Mouse (Mus musculus) hematopoietic stem cell, adult 5-6 weeks (primary cell): ENCODE data around the gene Usp53. TPM values are rescaled to one million over a fixed set of nuclear protein-coding genes. Genes with fewer than 3 reads are reported as not detected.

Source experiments
- ATAC-seq, 2 experiments: fragments of 125-278 bp in 1 of 2; replicated peaks in 1 of 2; 2 replicates each; pipeline ENCODE4 v1.8.0; 2016 to 2017; ENCODE audit warnings: inconsistent platforms in 2 of 2, mild to moderate bottlenecking in 2 of 2, moderate number of reproducible peaks in 2 of 2, low read depth in 1 of 2, moderate TSS enrichment in 1 of 2; ENCODE audit not compliant: low FRiP score in 2 of 2, poor library complexity in 2 of 2, severe bottlenecking in 2 of 2, insufficient read depth in 1 of 2, low TSS enrichment in 1 of 2
- total RNA-seq: library from RNA; stranded (forward); fragments of 172-1452, 232-1000 nt; gene quantifications from 2 replicates; pipeline ENCODE4 v1.2.3, GENCODE M21; 2017

Gene Usp53
- total RNA-seq, 1 experiment from 2014 or later, result 14.6 TPM

DNA sequence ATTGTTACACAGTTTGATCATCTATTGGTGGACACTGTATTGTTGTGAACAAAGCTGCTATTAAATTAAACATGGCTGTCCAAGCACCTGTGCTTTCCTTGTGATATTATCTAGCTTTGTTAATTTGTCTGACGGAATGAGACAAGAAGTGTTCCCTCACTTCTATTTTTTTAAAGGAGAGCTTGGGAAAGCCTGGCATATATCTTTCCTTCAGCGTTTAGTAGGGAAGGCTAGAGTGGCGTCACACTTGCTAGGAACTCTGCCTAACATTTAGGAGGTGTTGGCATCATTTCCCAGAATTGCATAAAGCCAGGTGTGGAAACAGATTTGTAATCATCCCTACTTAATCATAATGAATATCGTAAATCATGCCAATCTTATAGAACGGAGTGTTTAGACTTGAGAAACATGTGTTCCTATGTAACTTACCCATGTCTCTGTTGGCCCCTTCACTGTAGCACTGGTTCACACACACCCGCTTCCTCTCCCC is 68.1 kb downstream of the Usp53 start:
- ATAC-seq, result no peak

DNA sequence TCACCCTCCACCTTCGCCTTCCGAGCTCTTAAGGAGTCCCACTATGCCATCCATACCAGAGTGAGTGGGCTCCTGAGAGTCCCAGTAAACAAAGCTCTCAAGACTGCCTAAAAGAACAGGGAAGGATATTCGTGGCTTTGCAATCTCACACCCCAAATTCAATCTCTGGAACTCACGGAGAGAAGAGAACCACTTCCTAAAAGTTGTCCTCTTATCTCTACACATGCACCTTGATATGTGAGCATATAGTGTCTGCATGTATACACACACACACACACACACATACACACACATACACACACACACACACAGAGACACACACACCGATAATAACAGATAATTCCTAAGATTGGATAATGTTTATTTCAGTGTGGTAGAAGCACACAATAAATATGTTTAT is 68.8 kb downstream of the Usp53 start:
- ATAC-seq, result 0 out of 4 replicates have a peak, but pooled peaks of 1 of the 2 experiments have one; percentile 12

DNA sequence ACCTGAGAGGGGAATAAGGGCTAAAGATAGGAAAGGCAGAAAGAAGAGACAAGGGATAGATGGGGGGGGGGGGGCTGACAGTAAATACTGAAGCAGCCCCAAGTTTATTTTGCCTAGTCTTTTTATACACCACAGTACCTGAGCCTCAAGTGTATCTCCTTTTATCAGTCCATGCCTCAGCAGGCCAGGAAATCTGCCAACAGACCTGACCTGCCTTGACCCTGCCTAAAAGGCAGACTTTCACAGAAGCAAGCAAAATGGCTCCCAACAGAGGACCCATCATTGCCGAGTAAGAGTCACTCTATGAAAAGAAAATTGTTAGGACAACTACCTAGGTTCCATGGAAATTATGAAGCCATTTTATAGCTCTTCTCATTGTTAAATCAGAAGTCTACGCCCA is 76.5 kb downstream of the Usp53 start:
- ATAC-seq, result no peak

DNA sequence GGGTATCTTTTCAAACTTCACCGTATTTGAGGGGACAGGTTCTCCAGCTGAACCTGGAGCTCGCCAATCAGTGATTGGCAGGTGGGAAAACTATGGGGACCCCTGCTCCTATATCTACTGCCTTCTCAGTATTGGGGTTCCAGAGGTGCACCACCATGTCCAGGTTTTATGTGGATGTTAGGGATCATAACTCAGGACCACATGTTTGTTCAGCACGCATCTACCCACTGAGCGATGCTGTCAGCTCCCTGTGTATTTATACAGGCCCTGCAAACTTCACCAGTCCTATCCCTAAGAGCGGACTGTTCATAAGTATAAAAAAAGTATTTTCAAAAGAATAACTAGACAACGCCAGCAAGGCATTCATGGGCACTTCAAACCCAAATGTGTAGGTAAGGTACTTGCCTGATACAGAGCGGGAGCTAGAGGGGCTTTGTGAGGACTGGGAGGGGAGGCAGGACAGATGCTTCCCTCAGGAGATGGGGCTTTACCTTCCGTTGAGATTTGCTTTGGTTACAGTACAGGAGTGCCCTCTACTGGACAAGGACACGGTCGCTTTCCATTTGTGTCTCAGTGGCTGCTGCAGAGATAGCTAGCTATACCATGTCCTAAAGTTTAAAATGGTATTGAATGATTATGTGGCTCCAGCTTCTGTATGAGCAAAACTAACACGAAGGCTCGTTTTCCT is 80.4 kb downstream of the Usp53 start:
- peak; percentile 53 to 73; a peak in 3 of 4 replicates for ATAC-seq

DNA sequence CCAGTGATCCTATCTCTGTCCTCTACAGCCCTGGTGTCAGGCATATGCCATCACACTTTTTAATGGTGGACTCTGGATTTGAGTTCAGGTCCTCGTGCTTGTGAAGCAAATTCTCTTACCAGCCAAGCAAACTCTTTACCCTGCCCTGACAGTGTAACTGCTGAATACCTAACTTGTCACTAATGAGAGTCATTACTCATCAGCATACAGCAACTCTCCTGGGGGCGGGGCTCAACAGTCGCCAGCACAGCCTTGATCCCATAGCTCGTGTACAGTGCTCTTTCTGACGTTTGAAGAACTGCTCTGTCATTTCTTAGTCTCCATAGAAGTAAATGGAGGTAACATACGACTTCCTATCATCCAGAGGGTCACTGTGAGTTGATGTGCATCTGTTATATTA is 86.1 kb downstream of the Usp53 start:
- no peak for ATAC-seq

DNA sequence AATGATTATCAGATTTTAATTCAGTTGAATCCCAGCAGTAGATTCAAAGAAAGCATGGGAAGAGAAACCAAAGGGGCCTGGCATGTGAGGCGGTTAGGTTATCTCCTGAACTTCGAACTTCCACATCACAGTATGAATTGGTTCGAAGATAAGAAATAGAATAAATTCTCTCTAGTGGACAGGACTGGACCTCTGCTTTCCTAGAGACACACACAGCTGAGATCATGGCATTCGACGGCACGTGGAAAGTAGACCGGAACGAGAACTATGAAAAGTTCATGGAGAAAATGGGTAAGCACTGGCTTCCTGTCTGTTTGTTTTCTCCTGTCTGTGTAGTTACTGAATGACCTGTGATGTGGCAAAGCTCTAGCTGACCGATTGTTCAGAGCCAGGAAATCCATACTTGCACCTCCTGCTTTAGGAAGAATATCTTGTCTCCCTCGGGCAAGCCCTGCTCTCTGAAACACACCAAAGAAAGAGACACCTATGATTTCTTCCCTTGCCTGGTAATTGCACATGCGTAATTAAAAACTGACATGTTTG is 89.0 kb downstream of the Usp53 start:
- no peak for ATAC-seq

DNA sequence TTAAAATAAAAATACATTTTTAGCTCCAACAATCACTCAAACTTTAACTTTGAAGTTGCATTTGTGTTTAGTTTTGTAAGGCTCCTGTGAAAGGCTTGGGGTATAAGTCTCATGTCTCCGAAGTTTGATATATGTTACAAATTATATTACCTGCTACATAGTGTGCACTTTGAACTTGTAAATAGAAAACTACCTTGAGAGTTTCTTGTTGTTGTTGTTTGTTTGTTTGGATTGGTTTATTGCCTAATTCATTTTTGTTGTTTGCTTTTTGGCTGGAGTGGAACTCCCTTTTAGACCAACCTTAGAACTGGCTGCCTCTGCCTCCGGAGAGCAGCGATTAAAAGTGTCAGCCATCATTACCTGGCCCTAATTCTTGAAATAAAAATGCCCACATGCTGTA is 89.5 kb downstream of the Usp53 start, which contains the start of gene Fabp2:
Gene Fabp2 (plus strand): TSS at position 301 of the 400 bp plus-strand sequence.
- no peak for ATAC-seq

DNA sequence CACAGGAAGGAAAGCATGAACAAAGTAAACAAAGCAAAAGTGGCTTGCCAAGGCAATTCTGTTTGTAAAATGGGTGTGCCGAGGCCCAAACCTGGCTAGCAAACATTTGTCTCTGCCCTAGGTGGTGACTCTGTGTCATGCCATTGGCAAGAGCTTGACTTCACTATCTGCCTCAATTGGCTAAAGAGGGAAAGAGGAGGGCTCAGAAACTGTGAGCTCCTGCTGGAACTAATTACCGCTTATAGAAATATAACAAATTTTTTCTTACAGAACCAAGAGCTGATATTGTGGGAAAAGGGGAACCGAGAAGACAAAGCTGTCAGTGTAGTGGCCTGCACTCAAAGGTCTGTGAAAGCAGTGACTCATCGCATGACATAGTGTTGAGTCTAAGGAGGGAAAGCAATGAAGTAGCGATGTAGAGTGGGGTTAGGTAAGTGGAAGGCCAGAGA is 95.9 kb downstream of the Usp53 start:
- ATAC-seq, result peak; percentile 45 to 69; a peak in 3 of 4 replicates

DNA sequence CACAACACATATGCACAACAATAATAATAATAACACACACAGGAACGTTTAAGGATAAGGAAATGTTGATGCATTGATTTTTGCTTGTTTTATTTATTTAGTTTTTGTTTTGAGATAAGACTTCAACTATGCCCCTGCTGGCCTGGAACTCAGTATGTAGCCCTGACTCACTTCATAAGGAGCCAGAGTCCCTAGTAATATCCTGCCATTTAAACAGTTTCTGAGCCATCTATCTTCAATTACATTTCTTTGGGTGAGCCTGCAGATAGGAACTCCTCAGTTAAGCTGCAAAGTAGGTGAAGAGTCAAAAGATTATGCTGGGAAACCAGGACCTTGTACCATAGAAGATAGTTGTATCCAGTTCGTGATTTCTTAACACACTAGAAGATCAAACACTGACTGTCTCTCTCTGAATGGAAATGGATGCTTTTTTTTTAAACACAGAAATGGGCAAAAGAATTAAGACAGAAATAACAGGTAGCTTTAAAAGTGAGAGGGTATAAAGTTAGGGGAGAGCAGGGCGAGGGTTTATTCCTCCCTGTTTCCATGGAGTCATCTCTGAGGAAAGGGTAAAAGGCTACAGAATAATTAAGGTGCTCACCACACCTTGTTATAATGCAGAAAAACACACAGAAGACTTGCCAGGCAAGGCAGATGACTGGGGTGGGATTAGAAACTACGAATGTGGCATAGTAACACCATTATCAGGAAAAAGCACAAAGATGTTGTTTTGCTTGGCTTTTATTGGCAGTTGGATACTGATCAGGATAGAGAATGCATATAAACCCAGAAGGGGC is 96.6 kb downstream of the Usp53 start:
- no peak for ATAC-seq

Other genes starting within 250 kb of the Usp53 start
- gene Fabp2, start 89.4 kb downstream of the Usp53 start, total RNA-seq, result not detected in 2 replicates
- not detected in 2 replicates for gene Gm10959, start 65.2 kb downstream of the Usp53 start, total RNA-seq
- gene 1810037I17Rik, start 60.3 kb downstream of the Usp53 start, total RNA-seq, result 30.1 and 31.5 TPM in 2 replicates
- not detected in 2 replicates for gene Myoz2, start 50.5 kb upstream of the Usp53 start, total RNA-seq